Mouse (Mus musculus) small intestine, adult 2 months (tissue): ENCODE data around the gene Slc9a9.

Experiments used
- CTCF ChIP-seq: fragments of 200-500 bp; IDR thresholded peaks from 2 replicates; pipeline ENCODE4 v1.5.1; 2012; ENCODE audit warnings: low read depth, mild to moderate bottlenecking, control low read depth, inconsistent platforms, low read length, moderate library complexity, mixed read lengths; ENCODE audit not compliant: insufficient replicate concordance, insufficient read length; ENCODE audit errors: extremely low read depth
- POLR2A ChIP-seq: fragments of 200-500 bp; IDR thresholded peaks from 2 replicates; pipeline ENCODE4 v1.6.1; 2012; ENCODE audit warnings: low read depth, mild to moderate bottlenecking, control low read depth, inconsistent platforms, low read length, moderate library complexity

DNA sequence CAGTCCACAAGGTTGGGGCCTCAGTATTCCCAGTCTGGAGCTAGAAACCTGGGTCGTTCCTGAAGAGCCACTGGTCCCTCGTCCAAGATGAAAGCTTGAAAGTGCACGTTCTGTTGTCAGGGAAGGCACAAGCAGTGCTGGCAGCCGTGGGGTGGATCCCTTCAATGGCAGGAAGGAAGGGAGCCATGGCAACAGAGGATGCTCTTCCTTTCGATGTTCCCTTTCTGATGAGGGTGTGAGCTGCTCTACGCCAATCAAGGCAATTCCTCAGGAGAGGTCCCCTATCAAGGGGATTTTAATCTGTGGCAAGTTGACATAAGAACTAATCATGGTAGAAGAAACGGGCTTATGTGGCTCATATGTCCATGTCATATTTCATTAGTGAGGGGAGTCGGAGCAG lies 135.8 kb downstream of the Slc9a9 start:
- TF ChIP-seq CTCF: no peak
- TF ChIP-seq POLR2A: no peak
